Mouse (Mus musculus): ENCODE results near the gene Ttc28. TPM values are rescaled to one million over a fixed set of nuclear protein-coding genes. Genes with fewer than 3 reads are reported as not detected.

Gene Ttc28
- polyA plus RNA-seq, 1 experiment from 2014 or later: 2.9 TPM

GRCm38 (mm10) chr5:111200167-111200840 lies 320.7 kb downstream of the Ttc28 start:
- no peak for ATAC-seq
- H3K27me3 ChIP-seq (replicated peaks; ENCODE audit: control insufficient read depth, insufficient read depth, low read length): no peaks in the 10 kb centered on the region

GRCm38 (mm10) chr5:111200915-111201610 lies 321.5 kb downstream of the Ttc28 start:
- no peak for ATAC-seq
- no peak overlapping the region for H3K4me2 ChIP-seq (replicated peaks; ENCODE audit: low read depth)
- no peaks in the 10 kb centered on the region for H3K36me3 ChIP-seq (ENCODE audit: control insufficient read depth, insufficient read depth)
- TF ChIP-seq CTCF (IDR thresholded peaks at IDR 0.05; ENCODE audit: low read depth): no peak
- no peaks in the 10 kb centered on the region for H3K4me1 ChIP-seq (replicated peaks; ENCODE audit: control insufficient read depth, insufficient read depth, low read length)
- no peaks in the 10 kb centered on the region for H3K27me3 ChIP-seq (replicated peaks; ENCODE audit: control insufficient read depth, insufficient read depth, low read length)
- H3K9me3 ChIP-seq (ENCODE audit: control insufficient read depth): no peaks in the 10 kb centered on the region
- no peak overlapping the region for H3K9ac ChIP-seq (ENCODE audit: low read depth, low read length)
- WGBS: 65% methylated on average over 16 of the region's 16 CpGs
- no peak overlapping the region for H3K27ac ChIP-seq (ENCODE audit: low read depth, low read length)
- H3K4me3 ChIP-seq (ENCODE audit: low read depth, low read length): no peak overlapping the region

More at GRCm38 (mm10) chr5:111200167-111200840, 320.7 kb downstream of the Ttc28 start:
- no peaks in the 10 kb centered on the region; the same call in 1 of the 2 replicates for H3K4me1 ChIP-seq (replicated peaks; ENCODE audit: control insufficient read depth, insufficient read depth, low read length)
- H3K9me3 ChIP-seq (ENCODE audit: control insufficient read depth): no peaks in the 10 kb centered on the region
- no peak overlapping the region for H3K4me3 ChIP-seq (ENCODE audit: low read depth, low read length)
- no peak overlapping the region for H3K9ac ChIP-seq (ENCODE audit: low read depth, low read length)
- no peaks in the 10 kb centered on the region for H3K36me3 ChIP-seq (ENCODE audit: control insufficient read depth, insufficient read depth)
- H3K4me2 ChIP-seq (replicated peaks; ENCODE audit: low read depth): no peak overlapping the region
- no peak overlapping the region for H3K27ac ChIP-seq (ENCODE audit: low read depth, low read length)
- no peak for TF ChIP-seq CTCF (IDR thresholded peaks at IDR 0.05; ENCODE audit: low read depth)
- 42% methylated on average over 15 of the region's 15 CpGs for WGBS

GRCm38 (mm10) chr5:111204221-111204620 lies 324.6 kb downstream of the Ttc28 start:
- Histone ChIP-seq H3K27ac (ENCODE audit: low read depth, low read length) (no peak overlapping the region), H3K4me3 (ENCODE audit: low read depth, low read length) (no peak overlapping the region), H3K4me1 (replicated peaks; ENCODE audit: control insufficient read depth, insufficient read depth, low read length) (no peaks in the 10 kb centered on the region), H3K36me3 (ENCODE audit: control insufficient read depth, insufficient read depth) (no peaks in the 10 kb centered on the region), H3K27me3 (replicated peaks; ENCODE audit: control insufficient read depth, insufficient read depth, low read length) (no peaks in the 10 kb centered on the region), H3K9me3 (ENCODE audit: control insufficient read depth) (no peaks in the 10 kb centered on the region), H3K9ac (ENCODE audit: low read depth, low read length) (no peak overlapping the region), H3K4me2 (replicated peaks; ENCODE audit: low read depth) (no peak overlapping the region)
- no peak for ATAC-seq
- no peak for TF ChIP-seq CTCF (IDR thresholded peaks at IDR 0.05; ENCODE audit: low read depth)
- WGBS: 64% methylated on average over 5 of the region's 5 CpGs

GRCm38 (mm10) chr5:111204976-111205586 lies 325.5 kb downstream of the Ttc28 start:
- no peak for TF ChIP-seq CTCF (IDR thresholded peaks at IDR 0.05; ENCODE audit: low read depth)
- Histone ChIP-seq H3K9ac (ENCODE audit: low read depth, low read length) (no peak overlapping the region), H3K4me1 (replicated peaks; ENCODE audit: control insufficient read depth, insufficient read depth, low read length) (no peaks in the 10 kb centered on the region), H3K9me3 (ENCODE audit: control insufficient read depth) (no peaks in the 10 kb centered on the region), H3K36me3 (ENCODE audit: control insufficient read depth, insufficient read depth) (no peaks in the 10 kb centered on the region), H3K4me2 (replicated peaks; ENCODE audit: low read depth) (no peak overlapping the region), H3K4me3 (ENCODE audit: low read depth, low read length) (no peak overlapping the region), H3K27me3 (replicated peaks; ENCODE audit: control insufficient read depth, insufficient read depth, low read length) (no peaks in the 10 kb centered on the region), H3K27ac (ENCODE audit: low read depth, low read length) (no peak overlapping the region)
- 27% methylated on average over 4 of the region's 4 CpGs for WGBS
- no peak for ATAC-seq

- H3K36me3 ChIP-seq (ENCODE audit: control insufficient read depth, insufficient read depth): no peaks in the 10 kb centered on the region
- no peaks in the 10 kb centered on the region for H3K4me1 ChIP-seq (replicated peaks; ENCODE audit: control insufficient read depth, insufficient read depth, low read length)
- no peak for ATAC-seq
- no peak overlapping the region for H3K27ac ChIP-seq (ENCODE audit: low read depth, low read length)
- no peak overlapping the region for H3K9ac ChIP-seq (ENCODE audit: low read depth, low read length)
- WGBS: 56% methylated on average over 4 of the region's 4 CpGs
- H3K27me3 ChIP-seq (replicated peaks; ENCODE audit: control insufficient read depth, insufficient read depth, low read length): no peaks in the 10 kb centered on the region
- no peaks in the 10 kb centered on the region for H3K9me3 ChIP-seq (ENCODE audit: control insufficient read depth)
- no peak for TF ChIP-seq CTCF (IDR thresholded peaks at IDR 0.05; ENCODE audit: low read depth)
- H3K4me3 ChIP-seq (ENCODE audit: low read depth, low read length): no peak overlapping the region
- H3K4me2 ChIP-seq (replicated peaks; ENCODE audit: low read depth): no peak overlapping the region
Measured at GRCm38 (mm10) chr5:111205817-111206216, 326.2 kb downstream of the Ttc28 start.

GRCm38 (mm10) chr5:111207924-111208659 lies 328.5 kb downstream of the Ttc28 start:
- no peak overlapping the region for H3K4me2 ChIP-seq (replicated peaks; ENCODE audit: low read depth)
- H3K27me3 ChIP-seq (replicated peaks; ENCODE audit: control insufficient read depth, insufficient read depth, low read length): no peaks in the 10 kb centered on the region
- TF ChIP-seq CTCF (IDR thresholded peaks at IDR 0.05; ENCODE audit: low read depth): peak; percentile 68
- 45% methylated on average over 8 of the region's 8 CpGs for WGBS
- no peaks in the 10 kb centered on the region for H3K9me3 ChIP-seq (ENCODE audit: control insufficient read depth)
- H3K36me3 ChIP-seq (ENCODE audit: control insufficient read depth, insufficient read depth): no peaks in the 10 kb centered on the region
- H3K9ac ChIP-seq (ENCODE audit: low read depth, low read length): no peak overlapping the region
- H3K27ac ChIP-seq (ENCODE audit: low read depth, low read length): no peak overlapping the region
- H3K4me3 ChIP-seq (ENCODE audit: low read depth, low read length): no peak overlapping the region
- no peak for ATAC-seq
- H3K4me1 ChIP-seq (replicated peaks; ENCODE audit: control insufficient read depth, insufficient read depth, low read length): no peaks in the 10 kb centered on the region

Measured in intestine, postnatal 0 days (tissue).